ENCODE assay signal across 8 mouse cellular contexts in genomic region chr7:102065046-102065891, GRCm38 (mm10). TPM values are rescaled to one million over a fixed set of nuclear protein-coding genes. Genes with fewer than 3 reads are reported as not detected.
DNase-seq lines count a peak whose midpoint lies in the region; ATAC-seq and TF ChIP-seq lines count a peak whose summit lies in the region.

Gene Rnf121, minus strand, starts transcription at chr7:102065469.
Gene Xndc1, plus strand, starts transcription at chr7:102065511.
Gene Xntrpc, plus strand, starts transcription at chr7:102065713.

- no peak for TF ChIP-seq CTCF in E14TG2a.4 (conservative IDR thresholded peaks at IDR 0.05; ENCODE audit: low read length)
- TF ChIP-seq CTCF in heart, postnatal 0 days (IDR thresholded peaks at IDR 0.05; ENCODE audit: low read depth): no peak
- no peak for TF ChIP-seq CTCF in testis, adult 2 months (IDR thresholded peaks at IDR 0.05; ENCODE audit: control insufficient read depth, insufficient read depth, insufficient replicate concordance, low read depth, low read length)

- peak within 1 kb of the TSS; percentile 72 for H3K4me2 ChIP-seq in forebrain, embryonic 12.5 days
- peak within 1 kb of the TSS; percentile 78 for H3K4me2 ChIP-seq in heart, postnatal 0 days (ENCODE audit: low read depth, low read length)
- peak within 1 kb of the TSS; percentile 80 for H3K4me2 ChIP-seq in liver, embryonic 16.5 days (ENCODE audit: low read depth, low read length)
- H3K4me2 ChIP-seq in neural tube, embryonic 13.5 days: peak within 1 kb of the TSS; percentile 84

- TF ChIP-seq EP300 in heart, postnatal 0 days (IDR thresholded peaks at IDR 0.05; ENCODE audit: low read depth): peak; percentile 70; the same call in 1 of the 2 replicates

- peak; percentile 88 for DNase-seq in c-Kit-positive CD71-positive TER-119-positive erythroid progenitor cells, embryonic 14.5 days (ENCODE audit: low spot score)
- peak; percentile 94 for DNase-seq in heart, postnatal 0 days (ENCODE audit: low spot score)
- peak; percentile 92 to 96 for DNase-seq in kidney, postnatal 4 days

- H3K4me3 ChIP-seq in E14TG2a.4 (replicated peaks; ENCODE audit: low read length): peak within 1 kb of the TSS; percentile 87
- peak within 1 kb of the TSS; percentile 74 for H3K4me3 ChIP-seq in forebrain, embryonic 12.5 days (replicated peaks)
- H3K4me3 ChIP-seq in heart, postnatal 0 days (ENCODE audit: low read depth, low read length): peak within 1 kb of the TSS; percentile 76
- H3K4me3 ChIP-seq in liver, embryonic 16.5 days (ENCODE audit: low read depth, low read length): peak within 1 kb of the TSS; percentile 69
- H3K4me3 ChIP-seq in neural tube, embryonic 13.5 days: peak within 1 kb of the TSS; percentile 63
- peak within 1 kb of the TSS; percentile 87 for H3K4me3 ChIP-seq in testis, adult 2 months (ENCODE audit: control insufficient read depth, low read depth, low read length)

- peak within 1 kb of the TSS; percentile 74 for H3K27ac ChIP-seq in forebrain, embryonic 12.5 days
- peak within 1 kb of the TSS; percentile 77 for H3K27ac ChIP-seq in heart, postnatal 0 days (ENCODE audit: low read depth)
- peak within 1 kb of the TSS; percentile 68 for H3K27ac ChIP-seq in liver, embryonic 16.5 days (ENCODE audit: low read length)
- peak within 1 kb of the TSS; percentile 81 for H3K27ac ChIP-seq in neural tube, embryonic 13.5 days (replicated peaks)
- peak within 1 kb of the TSS; percentile 88 for H3K27ac ChIP-seq in testis, adult 2 months (ENCODE audit: control insufficient read depth, insufficient read depth, low read depth, low read length)

- peak; percentile 77 for TF ChIP-seq POLR2A in testis, adult 2 months (IDR thresholded peaks at IDR 0.05; ENCODE audit: control insufficient read depth, low read depth, low read length)

- H3K27me3 ChIP-seq in E14TG2a.4 (ENCODE audit: insufficient read depth, low read length): no peaks in the 10 kb centered on the region
- no peaks in the 10 kb centered on the region for H3K27me3 ChIP-seq in forebrain, embryonic 12.5 days
- H3K27me3 ChIP-seq in heart, postnatal 0 days (ENCODE audit: control insufficient read depth, insufficient read depth, low read length): no peaks in the 10 kb centered on the region
- H3K27me3 ChIP-seq in liver, embryonic 16.5 days (ENCODE audit: control insufficient read depth, insufficient read depth, low read depth, low read length): no peaks in the 10 kb centered on the region
- no peaks in the 10 kb centered on the region for H3K27me3 ChIP-seq in neural tube, embryonic 13.5 days
- H3K27me3 ChIP-seq in testis, adult 2 months (ENCODE audit: control insufficient read depth, insufficient read depth, low read length): no peaks in the 10 kb centered on the region

- WGBS in forebrain, embryonic 12.5 days: under 1% methylated on average over 56 of the region's 56 CpGs
- WGBS in heart, postnatal 0 days: under 1% methylated on average over 56 of the region's 56 CpGs
- WGBS in liver, embryonic 16.5 days (ENCODE audit: insufficient replicate concordance): under 1% methylated on average over 56 of the region's 56 CpGs
- WGBS in neural tube, embryonic 13.5 days: under 1% methylated on average over 56 of the region's 56 CpGs

- peaks cover 29% of the 10 kb centered on the region for H3K36me3 ChIP-seq in E14TG2a.4 (ENCODE audit: insufficient read depth, low read length)
- 0 out of 2 replicates have a peak, but pooled peaks cover 4% of the 10 kb centered on the region for H3K36me3 ChIP-seq in forebrain, embryonic 12.5 days (replicated peaks)
- 0 out of 2 replicates have a peak, but pooled peaks cover 7% of the 10 kb centered on the region for H3K36me3 ChIP-seq in heart, postnatal 0 days (replicated peaks; ENCODE audit: control insufficient read depth, insufficient read depth, low read length)
- no peaks in the 10 kb centered on the region for H3K36me3 ChIP-seq in liver, embryonic 16.5 days (ENCODE audit: control insufficient read depth, insufficient read depth)
- no peaks in the 10 kb centered on the region for H3K36me3 ChIP-seq in neural tube, embryonic 13.5 days
- no peaks in the 10 kb centered on the region for H3K36me3 ChIP-seq in testis, adult 2 months (ENCODE audit: control insufficient read depth, insufficient read depth, low read length)

- peak; percentile 99 for ATAC-seq in forebrain, embryonic 12.5 days (ENCODE audit: low FRiP score)
- peak; percentile 98 for ATAC-seq in heart, postnatal 0 days (ENCODE audit: insufficient read depth, low read depth)
- peak; percentile 98 for ATAC-seq in liver, embryonic 16.5 days (ENCODE audit: low read depth)
- peak; percentile 99 for ATAC-seq in neural tube, embryonic 13.5 days (ENCODE audit: low read depth)

- H3K4me1 ChIP-seq in E14TG2a.4 (replicated peaks; ENCODE audit: low read depth, low read length): peaks cover 38% of the 10 kb centered on the region
- peaks cover 30% of the 10 kb centered on the region for H3K4me1 ChIP-seq in forebrain, embryonic 12.5 days
- H3K4me1 ChIP-seq in heart, postnatal 0 days (ENCODE audit: control insufficient read depth, insufficient read depth): peaks cover 17% of the 10 kb centered on the region
- H3K4me1 ChIP-seq in liver, embryonic 16.5 days (ENCODE audit: control insufficient read depth, low read depth, low read length): peaks cover 21% of the 10 kb centered on the region
- H3K4me1 ChIP-seq in neural tube, embryonic 13.5 days (replicated peaks): peaks cover 37% of the 10 kb centered on the region
- peaks cover 4% of the 10 kb centered on the region for H3K4me1 ChIP-seq in testis, adult 2 months (ENCODE audit: control insufficient read depth, insufficient read depth, low read length)

- no peaks in the 10 kb centered on the region for H3K9me3 ChIP-seq in E14TG2a.4 (ENCODE audit: low read length)
- H3K9me3 ChIP-seq in forebrain, embryonic 12.5 days: no peaks in the 10 kb centered on the region
- H3K9me3 ChIP-seq in heart, postnatal 0 days (replicated peaks; ENCODE audit: control insufficient read depth, low read length): no peaks in the 10 kb centered on the region
- no peaks in the 10 kb centered on the region for H3K9me3 ChIP-seq in liver, embryonic 16.5 days (replicated peaks; ENCODE audit: control insufficient read depth, low read length)
- no peaks in the 10 kb centered on the region for H3K9me3 ChIP-seq in neural tube, embryonic 13.5 days

- peak within 1 kb of the TSS; percentile 80 for H3K9ac ChIP-seq in forebrain, embryonic 12.5 days
- peak within 1 kb of the TSS; percentile 63 for H3K9ac ChIP-seq in heart, postnatal 0 days (replicated peaks; ENCODE audit: low read depth, low read length)
- H3K9ac ChIP-seq in liver, embryonic 16.5 days (ENCODE audit: low read depth, low read length): peak within 1 kb of the TSS; percentile 64
- peak within 1 kb of the TSS; percentile 83 for H3K9ac ChIP-seq in neural tube, embryonic 13.5 days

RNA-seq across cellular contexts. Expression of gene Rnf121, which starts in this region (rescaled TPM):
- 33.0 and 33.3 TPM in 2 replicates for polyA plus RNA-seq in forebrain, embryonic 12.5 days (2016; fragmentation: Nextera tagmentation; extraction: Ambion mirVana)
- 7.7 and 18.2 TPM in 2 replicates for total RNA-seq in heart, postnatal 0 days (2014; rRNA removed; ENCODE audit: low replicate concordance)
- polyA plus RNA-seq in heart, postnatal 0 days (2015; fragmentation: Nextera tagmentation; extraction: Ambion mirVana): 10.7 and 12.7 TPM in 2 replicates
- polyA plus RNA-seq in liver, embryonic 16.5 days (2015; fragmentation: Nextera tagmentation; extraction: Ambion mirVana): 11.6 and 11.9 TPM in 2 replicates
- polyA plus RNA-seq in neural tube, embryonic 13.5 days (2015; fragmentation: Nextera tagmentation; extraction: Ambion mirVana): 30.7 and 33.2 TPM in 2 replicates
- polyA plus RNA-seq in testis, adult 2 months (2012; rRNA removed): 34.9 and 38.0 TPM in 2 replicates

RNA-seq across cellular contexts. Expression of gene Xndc1, which starts in this region (rescaled TPM):
- polyA plus RNA-seq in forebrain, embryonic 12.5 days (2016; fragmentation: Nextera tagmentation; extraction: Ambion mirVana): 49.8 and 50.7 TPM in 2 replicates
- 13.1 and 13.8 TPM in 2 replicates for total RNA-seq in heart, postnatal 0 days (2014; rRNA removed; ENCODE audit: low replicate concordance)
- 7.7 and 7.8 TPM in 2 replicates for polyA plus RNA-seq in heart, postnatal 0 days (2015; fragmentation: Nextera tagmentation; extraction: Ambion mirVana)
- 12.6 and 12.7 TPM in 2 replicates for polyA plus RNA-seq in liver, embryonic 16.5 days (2015; fragmentation: Nextera tagmentation; extraction: Ambion mirVana)
- 22.0 and 27.1 TPM in 2 replicates for polyA plus RNA-seq in neural tube, embryonic 13.5 days (2015; fragmentation: Nextera tagmentation; extraction: Ambion mirVana)
- 47.9 and 54.6 TPM in 2 replicates for polyA plus RNA-seq in testis, adult 2 months (2012; rRNA removed)

RNA-seq across cellular contexts. Expression of gene Xntrpc, which starts in this region (rescaled TPM):
- 2.9 and 3.0 TPM in 2 replicates for polyA plus RNA-seq in forebrain, embryonic 12.5 days (2016; fragmentation: Nextera tagmentation; extraction: Ambion mirVana)
- not detected in 2 replicates for total RNA-seq in heart, postnatal 0 days (2014; rRNA removed; ENCODE audit: low replicate concordance)
- polyA plus RNA-seq in heart, postnatal 0 days (2015; fragmentation: Nextera tagmentation; extraction: Ambion mirVana): 0.25 and 0.31 TPM in 2 replicates
- polyA plus RNA-seq in liver, embryonic 16.5 days (2015; fragmentation: Nextera tagmentation; extraction: Ambion mirVana): 0.33 and 0.37 TPM in 2 replicates
- 1.9 and 2.5 TPM in 2 replicates for polyA plus RNA-seq in neural tube, embryonic 13.5 days (2015; fragmentation: Nextera tagmentation; extraction: Ambion mirVana)
- 5.5 and 7.4 TPM in 2 replicates for polyA plus RNA-seq in testis, adult 2 months (2012; rRNA removed)

Comparison
In these comparisons a context has a peak if more than half of its experiments do, and no peak if none do; other contexts are left out.
1. Peak in every context shown above with its lines: DNase-seq, ATAC-seq, H3K4me3 ChIP-seq and H3K27ac ChIP-seq.